Mouse (Mus musculus) olfactory bulb, adult 2 months (tissue): ENCODE measurements at regions not wholly inside any gene's neighbourhood (a gene's known extent, or its start where the extent isn't known, plus 50 kb on each side); places are given as distances from the start of the nearest gene placed in this dataset.

Source experiments
- H3K27ac ChIP-seq: fragments of 200-500 bp; 2 replicates; pipeline ENCODE4 v1.5.1; 2012; ENCODE audit warnings: low read depth, low read length; ENCODE audit not compliant: insufficient read depth
- H3K4me1 ChIP-seq: fragments of 200-500 bp; 2 replicates; pipeline ENCODE4 v1.6.1; 2012; ENCODE audit warnings: low read length; ENCODE audit not compliant: control insufficient read depth, insufficient read depth
- H3K4me3 ChIP-seq: fragments of 200-500 bp; 2 replicates; pipeline ENCODE4 v1.5.1; 2012; ENCODE audit warnings: mild to moderate bottlenecking, low read depth, low read length, moderate library complexity; ENCODE audit not compliant: insufficient read depth
- CTCF ChIP-seq: fragments of 200-500 bp; IDR thresholded peaks from 2 replicates; pipeline ENCODE4 v1.5.1; 2012; ENCODE audit warnings: low read depth, mild to moderate bottlenecking, low read length, moderate library complexity; ENCODE audit not compliant: insufficient read depth
- POLR2A ChIP-seq: fragments of 200-500 bp; IDR thresholded peaks from 2 replicates; pipeline ENCODE4 v1.6.1; 2012; ENCODE audit warnings: mild to moderate bottlenecking, low read depth, low read length, moderate library complexity; ENCODE audit not compliant: insufficient read depth
- WGBS: fragments of 180-500 bp; shearing (Covaris S2); methylation state at CpG from one replicate; pipeline ENCODE4 v1.1.7; 2018; 5-methylcytosine and 5-hydroxymethylcytosine counted together

DNA sequence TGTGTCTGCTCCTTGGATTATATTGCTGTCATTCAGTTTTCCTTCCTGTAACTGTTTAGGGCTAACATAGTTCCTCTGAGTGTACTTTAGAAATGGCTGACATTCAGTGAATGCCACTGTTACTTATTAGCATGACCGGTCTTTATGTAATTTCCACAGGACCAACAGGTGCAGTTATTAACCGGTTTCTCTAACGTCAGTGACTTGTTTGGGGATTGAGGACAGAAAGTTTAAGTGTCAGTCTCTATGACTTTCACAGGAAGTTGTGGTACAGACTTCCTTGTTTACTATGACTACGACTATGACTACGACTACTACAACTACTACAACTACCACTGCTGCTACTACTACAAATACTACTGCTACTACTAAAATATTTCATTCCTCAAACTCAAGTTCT is 170.4 kb upstream of the Ptger4 start:
- H3K4me3 ChIP-seq: no peak overlapping the region
- no peak overlapping the region for H3K27ac ChIP-seq
- WGBS: 93% methylated on average over 5 of the region's 5 CpGs
- TF ChIP-seq POLR2A (no peak), CTCF (no peak)
- H3K4me1 ChIP-seq: no peaks in the 10 kb centered on the region

DNA sequence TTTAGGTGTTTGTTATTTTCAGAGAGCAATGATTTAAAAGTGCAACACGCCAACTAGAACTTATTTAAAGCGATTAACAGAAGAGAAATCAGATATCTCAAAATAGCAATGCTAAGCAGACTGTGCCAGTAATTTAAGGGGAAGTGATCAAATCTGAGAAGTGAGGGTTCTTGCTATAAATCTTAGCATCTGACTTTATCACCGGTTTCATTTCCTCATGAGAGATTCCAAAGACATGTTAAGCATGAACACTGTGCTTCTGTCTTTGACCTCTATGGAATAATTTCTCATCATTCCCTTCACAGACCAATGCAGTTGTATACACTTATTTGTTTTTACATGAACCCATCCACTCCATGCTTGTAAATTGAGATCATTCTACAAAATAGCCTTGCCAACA is 172.0 kb upstream of the Ptger4 start:
- WGBS: 85% methylated on average over 3 of the region's 3 CpGs
- no peak for TF ChIP-seq POLR2A
- no peak for TF ChIP-seq CTCF
- Histone ChIP-seq H3K27ac (no peak overlapping the region), H3K4me1 (no peaks in the 10 kb centered on the region), H3K4me3 (no peak overlapping the region)

DNA sequence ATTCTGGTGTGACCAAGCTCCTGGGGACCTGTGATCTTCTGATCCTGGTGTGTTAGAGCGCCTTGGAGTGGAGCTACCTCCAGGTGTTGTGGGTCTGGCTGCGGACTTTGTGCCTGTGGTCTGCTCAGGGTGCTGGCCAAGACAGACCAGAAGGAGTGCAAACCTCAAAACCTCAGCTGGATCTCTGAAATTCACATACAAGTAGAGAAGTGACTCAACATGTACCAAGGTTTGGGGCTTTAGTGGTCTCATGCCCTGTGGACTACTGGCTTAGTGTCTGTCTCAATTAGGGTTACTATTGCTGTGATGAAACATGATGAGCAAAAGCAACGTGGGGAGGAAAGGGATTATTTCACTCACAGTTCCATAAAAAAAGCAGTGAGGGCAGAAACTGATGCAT is 182.7 kb upstream of the Ptger4 start:
- 93% methylated on average over 3 of the region's 3 CpGs for WGBS
- no peak for TF ChIP-seq POLR2A
- no peak for TF ChIP-seq CTCF
- Histone ChIP-seq H3K4me3 (no peak overlapping the region), H3K27ac (no peak overlapping the region), H3K4me1 (no peaks in the 10 kb centered on the region)

DNA sequence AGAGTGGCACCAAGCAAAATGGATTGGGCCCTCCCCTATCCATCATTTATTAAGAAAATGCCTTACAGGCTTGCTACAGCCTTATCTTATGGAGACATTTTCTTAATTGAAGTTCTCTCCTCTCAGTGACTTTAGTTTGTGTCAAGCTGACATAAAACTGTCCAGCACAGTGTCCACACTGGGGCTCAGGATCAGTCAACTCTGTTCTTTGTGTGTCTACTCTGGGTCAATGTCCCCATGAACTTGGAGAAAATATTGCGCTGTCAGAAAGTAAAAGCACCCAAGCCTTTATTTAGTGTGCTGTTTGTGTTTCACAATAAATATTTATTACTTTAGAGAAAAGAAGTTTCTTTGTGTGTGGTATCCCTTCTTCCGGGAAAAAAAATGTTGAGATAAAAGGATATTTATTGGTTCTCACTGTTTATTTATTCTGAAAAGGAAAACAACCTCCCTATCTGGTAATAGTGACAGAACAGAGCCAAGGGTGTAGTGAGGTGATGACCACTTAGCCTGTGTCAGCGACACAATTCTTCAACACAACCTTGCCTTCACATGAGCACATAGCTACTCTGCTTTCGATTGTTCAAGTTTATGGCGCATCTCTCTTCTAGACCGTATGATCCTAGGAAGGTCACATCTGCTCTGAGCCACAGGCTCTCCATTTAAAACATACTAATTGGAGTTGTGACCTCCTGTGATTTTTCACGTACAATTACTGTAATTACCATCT is 183.5 kb upstream of the Ptger4 start:
- no peak overlapping the region for H3K27ac ChIP-seq
- no peak overlapping the region for H3K4me3 ChIP-seq
- no peaks in the 10 kb centered on the region for H3K4me1 ChIP-seq
- WGBS: 76% methylated on average over 7 of the region's 7 CpGs
- TF ChIP-seq POLR2A (no peak), CTCF (no peak)

DNA sequence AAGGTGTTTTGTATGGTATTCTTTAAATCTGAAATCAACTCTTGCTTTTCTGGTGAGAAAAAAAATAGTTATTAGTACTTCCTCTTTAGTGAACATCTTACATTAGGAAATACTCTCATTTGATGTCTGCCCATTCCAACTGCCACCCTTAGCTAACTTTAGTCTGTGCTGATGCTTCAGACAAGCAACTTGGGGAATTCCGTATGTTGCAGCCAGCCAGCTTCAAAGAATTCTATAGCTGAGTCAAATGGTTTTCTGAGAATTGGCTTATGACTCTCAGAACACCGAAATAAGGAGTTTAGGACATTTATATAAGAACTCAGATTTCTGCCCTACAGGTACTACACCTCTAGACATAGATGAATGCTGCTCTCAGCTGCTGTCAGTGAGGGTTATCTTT is 188.0 kb upstream of the Ptger4 start:
- H3K27ac ChIP-seq: no peak overlapping the region
- no peaks in the 10 kb centered on the region for H3K4me1 ChIP-seq
- H3K4me3 ChIP-seq: no peak overlapping the region
- TF ChIP-seq CTCF (no peak), POLR2A (no peak)
- WGBS: 75% methylated on average over 2 of the region's 2 CpGs

DNA sequence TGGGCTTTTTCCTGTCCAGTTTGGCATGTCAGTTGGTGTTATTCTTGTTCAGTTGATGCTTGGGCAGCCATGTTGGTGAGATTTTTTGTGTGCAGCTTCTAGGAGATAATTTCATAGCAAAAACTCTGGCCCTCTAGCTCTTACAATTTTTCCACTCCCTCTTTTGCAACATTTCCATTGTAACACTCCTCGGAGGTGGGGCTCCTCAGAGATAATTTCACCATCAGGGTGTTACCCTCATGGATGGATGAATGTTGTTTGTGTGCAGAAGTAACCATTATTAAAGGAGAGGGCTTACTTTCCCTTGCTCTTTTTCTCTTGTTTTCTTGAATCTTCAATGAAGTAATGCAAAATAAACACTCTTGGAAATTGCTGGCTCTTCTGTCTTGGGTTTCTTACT is 193.0 kb upstream of the Ptger4 start:
- TF ChIP-seq POLR2A: no peak
- no peak for TF ChIP-seq CTCF
- Histone ChIP-seq H3K27ac (no peak overlapping the region), H3K4me3 (no peak overlapping the region), H3K4me1 (no peaks in the 10 kb centered on the region)
- 70% methylated on average over 1 of the region's 1 CpGs for WGBS

DNA sequence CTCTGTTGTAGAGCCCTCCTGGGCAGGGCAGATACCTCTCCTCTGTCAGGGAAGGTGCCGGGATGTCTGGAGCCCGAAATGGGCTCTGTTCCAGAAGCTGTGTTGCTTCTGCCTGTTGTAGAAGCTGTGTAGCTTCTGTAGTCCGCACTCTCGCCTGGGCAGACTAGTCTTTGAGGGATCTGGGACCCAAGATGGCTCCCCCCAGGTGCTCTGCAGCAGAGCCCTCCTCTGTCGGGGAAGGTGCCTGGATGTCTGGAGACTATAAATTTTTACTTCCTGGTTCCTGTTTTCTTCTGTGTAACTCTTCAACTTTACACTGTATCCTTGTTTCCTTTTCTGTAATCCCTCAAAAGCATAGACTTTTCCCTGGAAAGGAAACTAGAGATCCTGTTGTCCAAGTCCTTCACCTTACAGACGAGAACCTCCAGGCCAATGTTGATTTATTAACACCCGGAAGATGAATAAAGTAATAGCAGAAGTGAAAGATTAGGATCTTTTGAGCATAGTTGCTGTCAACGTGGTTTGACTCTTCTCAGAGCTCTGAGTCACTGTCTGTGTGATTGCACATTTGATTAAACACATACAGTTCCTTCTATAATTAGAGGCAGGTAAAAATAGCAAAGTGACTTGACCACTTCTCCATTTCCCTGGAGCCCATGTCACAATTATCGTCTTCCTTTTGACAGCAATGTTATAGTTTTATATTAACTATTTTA is 202.2 kb upstream of the Ptger4 start:
- TF ChIP-seq CTCF (no peak), POLR2A (no peak)
- Histone ChIP-seq H3K27ac (no peak overlapping the region), H3K4me1 (no peaks in the 10 kb centered on the region), H3K4me3 (no peak overlapping the region)
- WGBS: 85% methylated on average over 9 of the region's 9 CpGs

DNA sequence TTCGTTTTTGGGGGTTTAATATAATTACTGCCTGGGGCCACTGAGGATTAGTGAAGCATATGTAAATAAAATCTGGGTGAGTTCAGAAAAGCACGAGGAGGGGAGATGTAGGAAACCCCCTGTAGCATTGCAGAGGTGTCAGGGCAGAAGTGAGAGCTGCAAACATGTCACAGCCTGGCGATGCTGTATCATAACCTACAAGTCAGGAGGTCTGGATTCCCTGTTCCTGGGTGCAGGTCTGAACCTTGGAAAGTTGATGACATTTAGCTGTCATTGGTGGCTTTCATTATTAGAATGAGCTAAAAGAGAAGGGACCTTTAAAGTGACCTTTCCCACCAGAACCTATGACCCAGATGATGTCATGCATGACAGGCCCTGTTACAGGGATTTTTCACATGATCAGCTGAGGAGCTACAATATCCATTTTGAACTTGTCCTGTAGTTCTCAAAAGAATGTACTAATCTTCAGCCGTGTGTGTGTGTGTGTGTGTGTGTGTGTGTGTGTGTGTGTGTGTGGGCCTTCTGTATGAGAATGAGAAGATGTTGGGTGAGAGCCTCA is 202.8 kb upstream of the Ptger4 start:
- no peak overlapping the region for H3K4me3 ChIP-seq
- WGBS: 66% methylated on average over 4 of the region's 4 CpGs
- no peak overlapping the region for H3K27ac ChIP-seq
- TF ChIP-seq CTCF (no peak), POLR2A (no peak)
- H3K4me1 ChIP-seq: no peaks in the 10 kb centered on the region
